Mouse (Mus musculus) liver, embryonic 14.5 days (tissue): ENCODE results near the gene Ddx46.

Experiments used
- CTCF ChIP-seq: IDR thresholded peaks from 2 replicates; pipeline ENCODE4 v1.5.1; 2016; ENCODE audit warnings: antibody characterized with exemption, low read depth, control low read depth
- EP300 ChIP-seq: IDR thresholded peaks from 2 replicates; pipeline ENCODE4 v1.6.1; 2016; ENCODE audit warnings: antibody characterized with exemption, low read depth

GRCm38 (mm10) chr13:55595375-55595774, 39.5 kb upstream of the Ddx46 start:
- TF ChIP-seq CTCF = no peak
- no peak for TF ChIP-seq EP300
